Mouse (Mus musculus) myocyte (in vitro differentiated cells): Measurements from ENCODE around the gene Dll4. TPM values are rescaled to one million over a fixed set of nuclear protein-coding genes. Genes with fewer than 3 reads are reported as not detected.

Experiments
- H3K27me3 ChIP-seq: one replicate; pipeline ENCODE4 v1.6.1; 2011; ENCODE audit not compliant: control insufficient read depth, insufficient read depth, insufficient read length
- H3K36me3 ChIP-seq: one replicate; pipeline ENCODE4 v1.6.1; 2011; ENCODE audit not compliant: control insufficient read depth, insufficient read depth
- H3K4me2 ChIP-seq: one replicate; pipeline ENCODE4 v1.6.1; 2011; ENCODE audit warnings: low read depth, control low read depth
- H3K4me3 ChIP-seq: one replicate; pipeline ENCODE4 v1.5.1; 2011; ENCODE audit warnings: mild to moderate bottlenecking, control low read depth, moderate library complexity
- H3K79me2 ChIP-seq: one replicate; pipeline ENCODE4 v1.6.1; 2011; ENCODE audit not compliant: control insufficient read depth, insufficient read depth
- H3ac ChIP-seq: one replicate; pipeline ENCODE4 v1.6.1; 2011; ENCODE audit not compliant: control insufficient read depth, insufficient read length
- CEBPB ChIP-seq: IDR thresholded peaks from 2 replicates; pipeline ENCODE4 v1.6.1; 2011; ENCODE audit warnings: mild to moderate bottlenecking, moderate library complexity; ENCODE audit not compliant: poor library complexity, insufficient read depth, severe bottlenecking
- E2F4 ChIP-seq: IDR thresholded peaks from one replicate; pipeline ENCODE4 v1.6.1; 2011; ENCODE audit warnings: mild to moderate bottlenecking, control low read depth, moderate library complexity; ENCODE audit not compliant: insufficient read depth
- MAX ChIP-seq: IDR thresholded peaks from one replicate; pipeline ENCODE4 v1.6.1; 2011; ENCODE audit warnings: low read depth, mild to moderate bottlenecking, control low read depth
- MYOD1 ChIP-seq, 3 experiments: IDR thresholded peaks; one replicate each; pipeline ENCODE4 v1.6.1; 2011; ENCODE audit warnings: control low read depth in 2 of 3, low read depth in 2 of 3, mild to moderate bottlenecking in 2 of 3, moderate library complexity in 1 of 3; ENCODE audit not compliant: insufficient read length in 2 of 3, control insufficient read depth in 1 of 3
- MYOG ChIP-seq, 3 experiments: IDR thresholded peaks; one replicate each; pipeline ENCODE4 v1.6.1; 2011; ENCODE audit warnings: control low read depth in 2 of 3, low read depth in 2 of 3, mild to moderate bottlenecking in 2 of 3; ENCODE audit not compliant: insufficient read length in 2 of 3, control insufficient read depth in 1 of 3, insufficient read depth in 1 of 3
- POLR2A ChIP-seq: IDR thresholded peaks from one replicate; pipeline ENCODE4 v1.6.1; 2011; ENCODE audit warnings: low read depth, mild to moderate bottlenecking, control low read depth, moderate library complexity; ENCODE audit not compliant: insufficient read length
- POLR2AphosphoS2 ChIP-seq: IDR thresholded peaks from one replicate; pipeline ENCODE4 v1.6.1; 2011; ENCODE audit warnings: low read depth, control low read depth; ENCODE audit not compliant: insufficient read length
- REST ChIP-seq: IDR thresholded peaks from one replicate; pipeline ENCODE4 v1.6.1; 2011; ENCODE audit warnings: mild to moderate bottlenecking, control low read depth, moderate library complexity; ENCODE audit not compliant: insufficient read depth, insufficient read length
- SRF ChIP-seq: IDR thresholded peaks from one replicate; pipeline ENCODE4 v1.6.1; 2011; ENCODE audit warnings: low read depth; ENCODE audit not compliant: control insufficient read depth, insufficient read length
- TCF12 ChIP-seq: IDR thresholded peaks from one replicate; pipeline ENCODE4 v1.6.1; 2011; ENCODE audit warnings: mild to moderate bottlenecking, control low read depth; ENCODE audit not compliant: poor library complexity, insufficient read depth, severe bottlenecking
- TCF3 ChIP-seq: IDR thresholded peaks from one replicate; pipeline ENCODE4 v1.6.1; 2011; ENCODE audit warnings: low read depth, control low read depth; ENCODE audit not compliant: insufficient read length
- USF1 ChIP-seq: IDR thresholded peaks from one replicate; pipeline ENCODE4 v1.6.1; 2011; ENCODE audit warnings: low read depth, mild to moderate bottlenecking, control low read depth, moderate library complexity
- polyA plus RNA-seq: library from polyadenylated mRNA; unstranded; fragments of >200 nt; fragmentation: generic; extraction: Trizol; gene quantifications from one replicate; pipeline ENCODE4 v1.2.1, GENCODE M21; 2012; ENCODE audit warnings: missing spikeins

Dll4 gene
- polyA plus RNA-seq, 1 experiment = not detected

DNA sequence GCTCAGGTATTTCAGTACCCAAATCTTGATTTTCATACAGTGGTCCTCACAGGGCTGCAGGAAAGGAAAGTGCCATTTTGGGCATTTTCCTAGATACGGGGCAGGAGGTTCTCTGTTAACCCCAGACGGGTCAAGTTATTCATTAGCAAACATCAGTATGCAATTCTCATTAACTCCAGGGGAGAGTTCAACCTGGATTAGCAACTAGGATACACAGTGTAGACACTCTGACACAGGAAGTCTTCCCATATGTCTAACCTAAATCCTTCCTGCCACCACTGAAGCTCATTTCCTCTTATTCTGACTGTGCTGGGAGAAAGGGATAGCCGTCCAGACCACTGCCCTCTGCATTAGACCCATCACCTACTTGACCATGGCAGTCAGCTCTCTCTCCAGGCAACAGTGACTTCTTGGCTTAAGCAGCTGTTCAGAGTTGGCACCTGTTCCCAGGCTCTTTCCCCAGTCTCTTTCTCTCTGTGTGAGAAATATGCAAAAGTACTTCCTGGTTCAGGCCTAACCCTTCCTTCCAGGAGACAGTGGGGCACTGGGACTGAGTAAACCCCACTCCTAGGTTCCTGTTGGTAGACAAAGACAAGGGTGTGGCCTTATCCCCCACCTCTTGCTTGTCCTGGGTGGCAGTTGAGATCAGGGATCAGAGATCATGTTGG lies 7.4 kb upstream of the Dll4 start:
- H3K27me3 ChIP-seq = no peaks in the 10 kb centered on the region

DNA sequence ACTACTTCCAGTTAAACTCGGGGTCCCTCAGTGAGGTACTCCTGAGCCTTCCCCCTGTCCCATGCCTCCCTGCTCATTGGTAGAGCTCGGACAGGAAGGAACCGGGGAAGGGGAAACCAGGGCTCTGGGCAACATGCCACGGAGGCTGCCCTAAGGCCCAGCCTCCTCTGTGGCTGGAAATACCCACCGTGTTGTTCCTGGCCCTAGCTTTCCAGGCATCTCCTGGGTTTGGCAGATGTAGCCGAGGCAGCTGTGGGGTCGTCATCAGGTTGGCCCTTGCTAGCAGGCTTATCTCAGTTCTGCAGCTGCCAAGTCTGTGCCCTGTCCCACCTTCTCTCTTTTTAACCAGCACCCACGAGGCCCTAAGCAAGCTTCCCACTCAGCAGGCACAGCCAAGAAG lies 5.0 kb upstream of the Dll4 start:
- Histone ChIP-seq H3K4me2 (no peak overlapping the region), H3K36me3 (no peaks in the 10 kb centered on the region), H3K27me3 (peaks cover 16% of the 10 kb centered on the region), H3K79me2 (no peaks in the 10 kb centered on the region), H3ac (no peak overlapping the region), H3K4me3 (no peak overlapping the region)
- TF ChIP-seq MYOD1 (IDR thresholded peaks at IDR 0.05; ENCODE audit: control insufficient read depth in 1 of 3, insufficient read length in 2 of 3, low read depth in 2 of 3) = peak in 1 of 3 experiments; percentile 23
- no peak for TF ChIP-seq USF1
- TF ChIP-seq MYOG (IDR thresholded peaks at IDR 0.05; ENCODE audit: control insufficient read depth in 1 of 3, insufficient read depth in 1 of 3, insufficient read length in 2 of 3, low read depth in 2 of 3) = peak in 1 of 3 experiments; percentile 41
- TF ChIP-seq E2F4 = no peak
- no peak for TF ChIP-seq TCF12

More for the DNA sequence above, 7.4 kb upstream of the Dll4 start:
- H3K36me3 ChIP-seq = no peaks in the 10 kb centered on the region
- no peak overlapping the region for H3K4me3 ChIP-seq
- no peak overlapping the region for H3K4me2 ChIP-seq
- H3ac ChIP-seq = no peak overlapping the region
- H3K79me2 ChIP-seq = no peaks in the 10 kb centered on the region
- no peak for TF ChIP-seq SRF
- TF ChIP-seq MYOG (IDR thresholded peaks at IDR 0.05; ENCODE audit: control insufficient read depth in 1 of 3, insufficient read depth in 1 of 3, insufficient read length in 2 of 3, low read depth in 2 of 3) = peak in 2 of 3 experiments; percentile 17 to 77
- no peak for TF ChIP-seq TCF3
- TF ChIP-seq MYOD1 (IDR thresholded peaks at IDR 0.05; ENCODE audit: control insufficient read depth in 1 of 3, insufficient read length in 2 of 3, low read depth in 2 of 3) = peak in 2 of 3 experiments; percentile 27 to 54
- TF ChIP-seq USF1 = no peak
- TF ChIP-seq TCF12 = no peak
- TF ChIP-seq E2F4 = no peak

DNA sequence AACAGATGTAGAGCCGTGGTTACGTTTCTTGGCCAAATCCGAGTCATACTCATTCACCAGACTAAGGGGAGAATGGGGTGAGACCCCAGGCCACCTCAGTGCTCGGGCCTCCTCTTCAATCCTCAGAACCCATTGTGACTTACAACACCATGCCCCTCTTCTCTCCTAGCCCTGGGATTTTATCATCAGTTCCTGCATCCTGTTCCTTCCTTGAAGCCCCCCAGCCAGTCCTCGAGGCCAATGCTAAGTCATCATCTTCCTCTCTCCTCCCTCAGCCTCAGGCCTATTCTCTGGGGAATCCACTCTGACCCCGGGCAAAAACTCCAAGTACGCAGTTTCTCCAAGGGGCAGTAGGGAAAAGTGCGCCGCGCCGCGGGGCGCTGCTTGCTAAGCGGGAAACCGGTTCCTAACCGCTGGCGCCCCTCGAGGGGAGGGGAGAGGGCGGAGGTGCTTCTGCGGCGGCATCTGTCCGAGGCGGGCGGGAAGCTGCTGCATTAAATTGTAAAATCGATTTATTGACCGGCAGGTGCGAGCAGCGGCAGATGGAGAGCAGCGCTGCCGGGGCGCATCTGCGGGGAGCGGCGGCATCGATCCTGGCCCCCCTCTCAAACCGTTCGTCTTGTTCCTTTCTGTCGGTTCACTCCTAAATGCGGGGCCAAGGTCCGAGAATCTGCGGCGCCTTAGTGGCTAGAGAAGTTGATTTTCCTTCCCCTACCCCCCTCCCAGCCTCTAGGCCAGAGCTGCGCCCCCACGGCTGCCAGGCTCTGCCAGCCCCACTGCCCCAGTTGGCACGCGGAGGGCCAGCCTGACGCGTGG lies 3.6 kb upstream of the Dll4 start:
- Histone ChIP-seq H3ac (no peak overlapping the region), H3K79me2 (no peaks in the 10 kb centered on the region), H3K27me3 (peaks cover 29% of the 10 kb centered on the region), H3K36me3 (no peaks in the 10 kb centered on the region), H3K4me3 (no peak overlapping the region), H3K4me2 (no peak overlapping the region)
- TF ChIP-seq TCF12 (no peak), SRF (no peak), REST (no peak), E2F4 (no peak), POLR2AphosphoS2 (no peak), MYOD1 (IDR thresholded peaks at IDR 0.05; ENCODE audit: control insufficient read depth in 1 of 3, insufficient read length in 2 of 3, low read depth in 2 of 3) (no peak), TCF3 (no peak), MAX (no peak), POLR2A (no peak), CEBPB (no peak), MYOG (IDR thresholded peaks at IDR 0.05; ENCODE audit: control insufficient read depth in 1 of 3, insufficient read depth in 1 of 3, insufficient read length in 2 of 3, low read depth in 2 of 3) (no peak), USF1 (no peak)

DNA sequence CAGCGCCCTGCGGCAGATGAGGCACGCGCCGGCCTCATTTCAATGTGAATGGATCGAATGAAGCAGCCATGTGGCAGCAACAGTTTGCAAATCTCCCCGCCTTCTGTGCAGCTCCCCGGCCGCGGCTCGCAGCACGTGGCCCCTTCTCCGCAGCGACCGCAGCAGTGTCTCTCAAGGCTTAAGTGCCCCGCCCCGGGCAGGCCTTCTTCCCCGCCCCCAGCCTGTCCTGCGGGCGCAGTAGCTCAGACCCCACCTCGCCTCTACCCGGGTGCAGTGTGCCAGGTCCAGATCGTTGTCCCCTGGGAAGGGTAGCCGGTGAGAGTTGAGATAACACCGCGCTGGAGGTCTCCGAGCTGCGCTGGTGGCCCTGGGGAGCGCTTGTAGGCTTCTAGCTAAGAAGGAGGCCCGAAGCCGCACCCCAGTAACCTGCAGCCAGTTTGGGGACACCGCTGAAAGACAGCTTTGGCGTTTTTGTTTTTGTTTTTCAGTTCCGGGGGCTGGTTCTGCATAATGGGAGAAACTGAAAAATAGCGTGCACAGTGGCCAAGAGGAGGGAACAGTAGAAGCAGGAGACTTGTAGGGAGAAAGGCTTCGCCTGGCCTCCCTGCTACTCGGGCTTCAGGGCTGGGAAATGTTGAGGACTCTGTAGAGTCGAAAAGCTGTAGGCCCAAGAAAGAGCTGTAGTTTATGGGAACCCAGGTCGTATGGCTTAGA lies 2.8 kb upstream of the Dll4 start:
- no peak overlapping the region for H3ac ChIP-seq
- TF ChIP-seq POLR2A (no peak), MYOD1 (IDR thresholded peaks at IDR 0.05; ENCODE audit: control insufficient read depth in 1 of 3, insufficient read length in 2 of 3, low read depth in 2 of 3) (no peak), CEBPB (no peak), TCF12 (no peak), USF1 (no peak), E2F4 (no peak), MAX (no peak), MYOG (IDR thresholded peaks at IDR 0.05; ENCODE audit: control insufficient read depth in 1 of 3, insufficient read depth in 1 of 3, insufficient read length in 2 of 3, low read depth in 2 of 3) (no peak), TCF3 (no peak), POLR2AphosphoS2 (no peak), REST (no peak), SRF (no peak)
- H3K36me3 ChIP-seq = no peaks in the 10 kb centered on the region
- peaks cover 35% of the 10 kb centered on the region for H3K27me3 ChIP-seq
- H3K4me2 ChIP-seq = no peak overlapping the region
- H3K79me2 ChIP-seq = no peaks in the 10 kb centered on the region
- no peak overlapping the region for H3K4me3 ChIP-seq
